20 mouse cellular contexts compared by ENCODE assay signal in the genomic region with DNA sequence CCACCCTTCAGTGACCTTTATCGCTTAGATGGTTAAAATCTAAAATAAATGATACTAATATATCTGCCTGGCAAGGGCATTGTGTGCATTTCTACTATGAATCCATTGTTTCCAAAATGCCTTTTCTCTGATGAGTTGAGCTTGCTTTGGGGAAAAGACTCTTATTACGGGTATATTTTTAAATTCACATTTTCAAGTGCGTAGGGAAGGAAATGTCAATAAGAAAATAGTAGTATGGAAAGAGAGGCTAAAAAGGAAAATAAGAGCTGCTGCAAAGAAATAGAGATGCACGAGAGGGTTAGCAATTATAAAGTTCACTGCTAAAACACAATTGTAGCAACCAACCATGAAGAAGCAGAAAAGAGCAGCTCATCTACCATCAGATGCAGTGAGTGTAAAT.
A peak's percentile ranks its signal among the peaks of the same experiment; 100 is the strongest.
DNase-seq lines count a peak whose midpoint lies in the region; ATAC-seq and TF ChIP-seq lines count a peak whose summit lies in the region.
"Had no signal": no experiment of that assay in that cellular context is flagged by ENCODE, and none has a peak within 500 bp of the region (broad histone marks: within the 10 kb centered on the region; RNA-seq: fewer than 3 reads in every experiment).

No protein-coding gene starts in this region.

- no peak for DNase-seq in hindbrain, embryonic 11.5 days (ENCODE audit: low spot score)
- no peak for DNase-seq in hindbrain, postnatal 0 days (ENCODE audit: low spot score)
- peak; percentile 79 for DNase-seq in midbrain, embryonic 11.5 days (ENCODE audit: low spot score, missing footprints)
- DNase-seq in retina, embryonic 14.5 days (ENCODE audit: low spot score): peak; percentile 37
- DNase-seq: adrenal gland, postnatal 10 days; adrenal gland, postnatal 36 days; cerebellum, adult 18-20 months; cerebellum, adult 9-10 months; cerebellum, postnatal 14 days; forebrain, postnatal 0 days; gastrocnemius, adult 2 months; gastrocnemius, postnatal 14 days; heart, adult 11 months had no signal

- H3K27ac ChIP-seq in hindbrain, embryonic 11.5 days (ENCODE audit: low read depth, low read length): 0 out of 2 replicates have a peak overlapping the region, but pooled peaks have one; percentile 10
- H3K27ac ChIP-seq in hindbrain, postnatal 0 days: no peak overlapping the region
- H3K27ac ChIP-seq in midbrain, embryonic 11.5 days (ENCODE audit: low read depth, low read length): no peak overlapping the region
- no peak overlapping the region for H3K27ac ChIP-seq in midbrain, embryonic 13.5 days
- no peak overlapping the region for H3K27ac ChIP-seq in forebrain, embryonic 13.5 days
- H3K27ac ChIP-seq: forebrain, embryonic 10.5 days; gastrocnemius, adult 2 months; intestine, embryonic 15.5 days had no signal

- H3K36me3 ChIP-seq in hindbrain, embryonic 11.5 days (ENCODE audit: control insufficient read depth, insufficient read depth, low read length): no peaks in the 10 kb centered on the region
- H3K36me3 ChIP-seq in hindbrain, postnatal 0 days (ENCODE audit: insufficient read depth, low read length): no peaks in the 10 kb centered on the region
- no peaks in the 10 kb centered on the region for H3K36me3 ChIP-seq in midbrain, embryonic 11.5 days (ENCODE audit: control insufficient read depth, insufficient read depth, low read length)
- H3K36me3 ChIP-seq in midbrain, embryonic 13.5 days: no peaks in the 10 kb centered on the region
- H3K36me3 ChIP-seq in forebrain, embryonic 13.5 days (ENCODE audit: poor library complexity, severe bottlenecking): no peaks in the 10 kb centered on the region
- H3K36me3 ChIP-seq: forebrain, embryonic 10.5 days; intestine, embryonic 15.5 days had no signal

- WGBS in hindbrain, embryonic 11.5 days: 56% methylated on average over 4 of the region's 4 CpGs
- WGBS in hindbrain, postnatal 0 days: 52% methylated on average over 4 of the region's 4 CpGs
- 50% methylated on average over 4 of the region's 4 CpGs for WGBS in midbrain, embryonic 11.5 days
- 44% methylated on average over 4 of the region's 4 CpGs for WGBS in midbrain, embryonic 13.5 days
- 58% methylated on average over 4 of the region's 4 CpGs for WGBS in forebrain, embryonic 13.5 days

- H3K4me3 ChIP-seq in hindbrain, embryonic 11.5 days (ENCODE audit: low read depth, low read length): no peak overlapping the region
- H3K4me3 ChIP-seq in hindbrain, postnatal 0 days (ENCODE audit: low read length): no peak overlapping the region
- no peak overlapping the region for H3K4me3 ChIP-seq in midbrain, embryonic 11.5 days (ENCODE audit: low read depth, low read length)
- H3K4me3 ChIP-seq in midbrain, embryonic 13.5 days (replicated peaks): no peak overlapping the region
- no peak overlapping the region for H3K4me3 ChIP-seq in forebrain, embryonic 13.5 days
- H3K4me3 ChIP-seq: forebrain, embryonic 10.5 days; gastrocnemius, adult 2 months; intestine, embryonic 15.5 days had no signal

- TF ChIP-seq CTCF in hindbrain, postnatal 0 days (IDR thresholded peaks at IDR 0.05; ENCODE audit: low read depth): no peak

- no peaks in the 10 kb centered on the region for H3K4me1 ChIP-seq in hindbrain, embryonic 11.5 days (replicated peaks; ENCODE audit: control insufficient read depth, insufficient read depth, low read length)
- H3K4me1 ChIP-seq in hindbrain, postnatal 0 days (ENCODE audit: insufficient read depth, low read length): no peaks in the 10 kb centered on the region
- H3K4me1 ChIP-seq in midbrain, embryonic 11.5 days (ENCODE audit: control insufficient read depth, insufficient read depth, low read length): no peaks in the 10 kb centered on the region; the same call in 1 of the 2 replicates
- H3K4me1 ChIP-seq in midbrain, embryonic 13.5 days (replicated peaks): peaks cover 21% of the 10 kb centered on the region
- peaks cover 9% of the 10 kb centered on the region for H3K4me1 ChIP-seq in forebrain, embryonic 13.5 days
- H3K4me1 ChIP-seq: intestine, embryonic 15.5 days had no signal

- no peak overlapping the region for H3K9ac ChIP-seq in hindbrain, embryonic 11.5 days (ENCODE audit: low read depth, low read length)
- H3K9ac ChIP-seq in hindbrain, postnatal 0 days (replicated peaks; ENCODE audit: low read length): no peak overlapping the region
- H3K9ac ChIP-seq in midbrain, embryonic 11.5 days (ENCODE audit: low read length): no peak overlapping the region
- H3K9ac ChIP-seq in midbrain, embryonic 13.5 days (replicated peaks): no peak overlapping the region
- no peak overlapping the region for H3K9ac ChIP-seq in forebrain, embryonic 13.5 days
- H3K9ac ChIP-seq: forebrain, postnatal 0 days; intestine, embryonic 15.5 days had no signal

- H3K4me2 ChIP-seq in hindbrain, embryonic 11.5 days (replicated peaks; ENCODE audit: low read depth, low read length): no peak overlapping the region
- H3K4me2 ChIP-seq in hindbrain, postnatal 0 days (ENCODE audit: low read depth, low read length): no peak overlapping the region
- no peak overlapping the region for H3K4me2 ChIP-seq in midbrain, embryonic 11.5 days
- no peak overlapping the region for H3K4me2 ChIP-seq in midbrain, embryonic 13.5 days (replicated peaks)
- no peak overlapping the region for H3K4me2 ChIP-seq in forebrain, embryonic 13.5 days
- H3K4me2 ChIP-seq: heart, embryonic 11.5 days; intestine, embryonic 15.5 days had no signal

- H3K27me3 ChIP-seq in hindbrain, embryonic 11.5 days (ENCODE audit: control insufficient read depth, insufficient read depth, low read length): no peaks in the 10 kb centered on the region
- no peaks in the 10 kb centered on the region for H3K27me3 ChIP-seq in hindbrain, postnatal 0 days (ENCODE audit: insufficient read depth, low read length)
- no peaks in the 10 kb centered on the region for H3K27me3 ChIP-seq in midbrain, embryonic 11.5 days (ENCODE audit: control insufficient read depth, insufficient read depth, low read length)
- H3K27me3 ChIP-seq in midbrain, embryonic 13.5 days: no peaks in the 10 kb centered on the region
- no peaks in the 10 kb centered on the region for H3K27me3 ChIP-seq in forebrain, embryonic 13.5 days
- H3K27me3 ChIP-seq: intestine, embryonic 15.5 days; Patski had no signal

- no peaks in the 10 kb centered on the region for H3K9me3 ChIP-seq in hindbrain, embryonic 11.5 days (ENCODE audit: control insufficient read depth, low read length)
- no peaks in the 10 kb centered on the region for H3K9me3 ChIP-seq in hindbrain, postnatal 0 days (ENCODE audit: low read length)
- H3K9me3 ChIP-seq in midbrain, embryonic 11.5 days (ENCODE audit: control insufficient read depth, low read length): no peaks in the 10 kb centered on the region
- no peaks in the 10 kb centered on the region for H3K9me3 ChIP-seq in midbrain, embryonic 13.5 days
- H3K9me3 ChIP-seq in forebrain, embryonic 13.5 days (replicated peaks): no peaks in the 10 kb centered on the region
- H3K9me3 ChIP-seq: forebrain, embryonic 10.5 days; intestine, embryonic 15.5 days had no signal

- ATAC-seq in hindbrain, embryonic 11.5 days (ENCODE audit: low FRiP score): no peak
- no peak for ATAC-seq in hindbrain, postnatal 0 days
- ATAC-seq in midbrain, embryonic 11.5 days (ENCODE audit: low FRiP score): no peak
- ATAC-seq in midbrain, embryonic 13.5 days: no peak
- ATAC-seq in forebrain, embryonic 13.5 days: no peak
- ATAC-seq: forebrain, embryonic 14.5 days; forebrain, postnatal 0 days; intestine, embryonic 15.5 days; Patski had no signal

Comparison
In these comparisons a context has a peak if more than half of its experiments do, and no peak if none do; other contexts are left out.
1. DNase-seq: peak in midbrain, embryonic 11.5 days (single experiment) and retina, embryonic 14.5 days (single experiment); none in hindbrain, embryonic 11.5 days (single experiment) and hindbrain, postnatal 0 days (single experiment).